Mouse (Mus musculus) neural tube, embryonic 14.5 days (tissue): ENCODE measurements around the gene Phkb. TPM values are rescaled to one million over a fixed set of nuclear protein-coding genes. Genes with fewer than 3 reads are reported as not detected.

ENCODE experiments used
- ATAC-seq: fragments of 200-750 bp; cut with Nextera tagmentation; 2 replicates; pipeline ENCODE4 v1.8.0; 2017; ENCODE audit warnings: low read depth, mild to moderate bottlenecking, moderate TSS enrichment, moderate library complexity
- H3K27ac ChIP-seq: fragments of 300-500 bp; sonication (generic); 2 replicates; pipeline ENCODE4 v1.5.1; 2014; ENCODE audit warnings: low read depth, mild to moderate bottlenecking, control low read depth, low read length, moderate library complexity, mixed read lengths
- H3K27me3 ChIP-seq: fragments of 300-500 bp; sonication (generic); 2 replicates; pipeline ENCODE4 v1.6.1; 2014; ENCODE audit warnings: low read length; ENCODE audit not compliant: control insufficient read depth, insufficient read depth
- H3K36me3 ChIP-seq: fragments of 300-500 bp; sonication (generic); 2 replicates; pipeline ENCODE4 v1.6.1; 2014; ENCODE audit warnings: low read length, mixed read lengths; ENCODE audit not compliant: control insufficient read depth, insufficient read depth
- H3K4me1 ChIP-seq: fragments of 300-500 bp; sonication (generic); 2 replicates; pipeline ENCODE4 v1.6.1; 2014; ENCODE audit warnings: low read length; ENCODE audit not compliant: control insufficient read depth, insufficient read depth
- H3K4me2 ChIP-seq: fragments of 300-500 bp; sonication (generic); 2 replicates; pipeline ENCODE4 v1.6.1; 2014; ENCODE audit warnings: mild to moderate bottlenecking, low read depth, low read length, control low read depth
- H3K4me3 ChIP-seq: fragments of 300-500 bp; sonication (generic); 2 replicates; pipeline ENCODE4 v1.5.1; 2014; ENCODE audit warnings: low read depth, low read length, control low read depth, mixed read lengths
- H3K9ac ChIP-seq: fragments of 300-500 bp; sonication (generic); replicated peaks from 2 replicates; pipeline ENCODE4 v1.6.1; 2014; ENCODE audit warnings: low read depth, mild to moderate bottlenecking, control low read depth, low read length, mixed read lengths
- H3K9me3 ChIP-seq: fragments of 300-500 bp; sonication (generic); 2 replicates; pipeline ENCODE4 v1.6.1; 2016; ENCODE audit warnings: low read length; ENCODE audit not compliant: control insufficient read depth
- WGBS: fragments of 180-500 bp; shearing (Covaris S2); extraction: QIAGEN DNeasy Blood & Tissue Kit; methylation state at CpG from one replicate; pipeline ENCODE4 v1.1.7; 2014; 5-methylcytosine and 5-hydroxymethylcytosine counted together
- polyA plus RNA-seq: library from polyadenylated mRNA; unstranded; fragments of >200 nt; fragmentation: Nextera tagmentation; extraction: Ambion mirVana; gene quantifications from 2 replicates; pipeline ENCODE4 v1.2.1, GENCODE M21; 2014

Gene Phkb
- polyA plus RNA-seq, 1 experiment from 2014 or later = 52.8 TPM

DNA sequence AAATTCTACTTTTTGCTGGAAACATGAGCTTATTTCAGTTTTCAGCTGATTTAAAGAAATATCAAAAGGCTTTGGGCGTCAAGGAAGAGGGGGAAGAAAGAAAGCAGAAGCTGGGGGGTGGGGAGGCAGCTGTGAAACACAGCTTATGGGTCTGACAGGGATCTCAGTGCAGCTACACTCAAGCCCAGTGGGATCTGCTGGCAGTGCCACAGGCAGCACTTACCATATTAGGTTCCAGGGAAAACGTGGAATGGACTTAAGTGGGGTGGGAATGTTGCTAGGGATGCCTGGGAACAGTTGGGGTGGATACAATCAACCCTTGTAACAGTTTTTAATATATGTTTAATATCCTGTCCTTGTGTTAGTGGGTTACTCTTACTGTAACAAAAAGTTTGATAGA lies 201.3 kb downstream of the Phkb start:
- Histone ChIP-seq H3K9me3 (no peaks in the 10 kb centered on the region), H3K27ac (no peak overlapping the region), H3K36me3 (no peaks in the 10 kb centered on the region), H3K27me3 (no peaks in the 10 kb centered on the region), H3K4me1 (no peaks in the 10 kb centered on the region), H3K9ac (no peak overlapping the region), H3K4me2 (no peak overlapping the region), H3K4me3 (no peak overlapping the region)
- ATAC-seq = no peak
- 25% methylated on average over 2 of the region's 2 CpGs for WGBS

- no peak for ATAC-seq
- no peaks in the 10 kb centered on the region for H3K36me3 ChIP-seq
- H3K9ac ChIP-seq = no peak overlapping the region
- no peak overlapping the region for H3K4me2 ChIP-seq
- WGBS = 93% methylated on average over 3 of the region's 3 CpGs
- H3K4me3 ChIP-seq = no peak overlapping the region
- no peaks in the 10 kb centered on the region for H3K9me3 ChIP-seq
- H3K4me1 ChIP-seq = no peaks in the 10 kb centered on the region
- H3K27ac ChIP-seq = no peak overlapping the region
- no peaks in the 10 kb centered on the region for H3K27me3 ChIP-seq
Measured at GRCm38 (mm10) chr8:86050882-86051281, 210.1 kb downstream of the Phkb start.

DNA sequence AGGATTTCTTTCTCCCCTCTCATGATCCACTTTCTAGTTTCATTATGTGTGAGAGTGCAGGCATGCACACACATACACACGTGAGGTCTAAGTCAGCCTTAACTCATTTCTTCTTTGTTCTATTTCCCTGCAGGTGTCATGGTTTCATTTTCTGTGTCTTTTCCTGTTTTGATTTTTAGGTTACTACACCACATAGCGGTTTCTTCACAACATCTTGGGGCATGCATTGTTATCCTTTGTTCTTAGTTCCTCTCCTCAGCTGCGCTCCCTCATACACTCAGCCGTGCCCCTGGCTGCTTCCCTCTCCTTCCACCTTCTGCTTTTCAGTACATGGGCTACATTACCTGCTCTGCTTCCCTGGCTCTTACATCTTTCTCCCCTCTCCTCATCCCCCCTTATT lies 211.2 kb downstream of the Phkb start:
- Histone ChIP-seq H3K4me1 (no peaks in the 10 kb centered on the region), H3K9me3 (no peaks in the 10 kb centered on the region), H3K27me3 (no peaks in the 10 kb centered on the region), H3K4me2 (no peak overlapping the region), H3K9ac (no peak overlapping the region), H3K4me3 (no peak overlapping the region), H3K36me3 (no peaks in the 10 kb centered on the region), H3K27ac (no peak overlapping the region)
- 90% methylated on average over 4 of the region's 4 CpGs for WGBS
- no peak for ATAC-seq

DNA sequence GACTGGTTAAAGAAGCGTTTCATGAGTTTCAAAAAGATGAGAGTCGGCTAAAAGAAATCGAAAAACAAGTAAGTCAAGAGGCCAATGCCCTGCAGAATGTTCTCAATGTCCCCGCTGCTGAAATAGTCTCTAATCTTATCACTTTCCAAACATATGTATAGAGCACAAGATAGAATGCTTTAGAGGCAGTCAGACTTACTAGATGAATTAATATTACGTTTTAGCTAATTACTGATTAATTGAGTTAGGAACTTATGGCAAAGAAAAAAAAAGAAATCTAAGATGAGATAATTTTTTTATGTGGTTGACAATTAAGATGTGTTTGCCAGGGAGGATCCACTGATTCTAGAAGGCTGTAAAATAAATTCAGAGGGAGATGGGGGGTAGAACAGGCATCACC lies 217.9 kb downstream of the Phkb start:
- H3K36me3 ChIP-seq = no peaks in the 10 kb centered on the region
- no peak overlapping the region for H3K27ac ChIP-seq
- no peaks in the 10 kb centered on the region for H3K27me3 ChIP-seq
- no peak overlapping the region for H3K4me2 ChIP-seq
- no peak overlapping the region for H3K9ac ChIP-seq
- 93% methylated on average over 5 of the region's 5 CpGs for WGBS
- no peaks in the 10 kb centered on the region for H3K9me3 ChIP-seq
- no peak overlapping the region for H3K4me3 ChIP-seq
- no peak for ATAC-seq
- H3K4me1 ChIP-seq = no peaks in the 10 kb centered on the region

- Histone ChIP-seq H3K9ac (no peak overlapping the region), H3K9me3 (no peaks in the 10 kb centered on the region), H3K27ac (no peak overlapping the region), H3K4me1 (no peaks in the 10 kb centered on the region), H3K27me3 (no peaks in the 10 kb centered on the region), H3K4me2 (no peak overlapping the region), H3K4me3 (no peak overlapping the region), H3K36me3 (no peaks in the 10 kb centered on the region)
- no peak for ATAC-seq
- WGBS = 59% methylated on average over 5 of the region's 5 CpGs
Measured at GRCm38 (mm10) chr8:86059130-86059529, 218.4 kb downstream of the Phkb start.

DNA sequence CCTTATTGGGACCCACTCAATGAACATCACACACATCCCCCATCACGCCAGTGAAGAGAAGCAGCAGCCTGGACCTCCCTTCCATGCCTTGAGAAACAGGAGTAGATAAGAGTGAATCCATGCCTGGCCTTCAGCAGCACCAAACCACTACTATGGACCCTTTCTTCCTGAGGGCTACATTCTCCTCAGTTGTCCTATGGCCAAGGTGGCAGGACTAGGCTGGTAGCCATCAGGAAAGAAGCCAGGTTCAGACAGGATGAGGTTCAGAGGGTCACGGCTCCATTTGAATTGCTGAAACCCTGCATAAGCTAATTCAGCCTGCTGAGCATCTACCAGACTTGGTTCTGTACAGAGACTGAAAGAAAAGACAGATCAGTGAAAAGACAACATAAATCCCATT lies 222.7 kb downstream of the Phkb start:
- no peaks in the 10 kb centered on the region for H3K27me3 ChIP-seq
- no peak for ATAC-seq
- WGBS = 91% methylated on average over 2 of the region's 2 CpGs

GRCm38 (mm10) chr8:86079433-86079832 lies 238.7 kb downstream of the Phkb start:
- ATAC-seq = no peak
- Histone ChIP-seq H3K4me3 (no peak overlapping the region), H3K27me3 (no peaks in the 10 kb centered on the region), H3K4me1 (no peaks in the 10 kb centered on the region), H3K4me2 (no peak overlapping the region), H3K27ac (no peak overlapping the region), H3K9me3 (no peaks in the 10 kb centered on the region), H3K9ac (no peak overlapping the region), H3K36me3 (no peaks in the 10 kb centered on the region)
- WGBS = 92% methylated on average over 1 of the region's 1 CpGs

More for the DNA sequence above, 222.7 kb downstream of the Phkb start:
- H3K27ac ChIP-seq = no peak overlapping the region
- H3K4me3 ChIP-seq = no peak overlapping the region
- H3K36me3 ChIP-seq = no peaks in the 10 kb centered on the region
- H3K4me2 ChIP-seq = no peak overlapping the region
- H3K9me3 ChIP-seq = no peaks in the 10 kb centered on the region
- H3K9ac ChIP-seq = no peak overlapping the region
- no peaks in the 10 kb centered on the region for H3K4me1 ChIP-seq

GRCm38 (mm10) chr8:86083346-86083745 lies 242.6 kb downstream of the Phkb start:
- Histone ChIP-seq H3K36me3 (no peaks in the 10 kb centered on the region), H3K4me2 (no peak overlapping the region), H3K9me3 (no peaks in the 10 kb centered on the region), H3K27ac (no peak overlapping the region), H3K9ac (no peak overlapping the region), H3K4me1 (no peaks in the 10 kb centered on the region), H3K27me3 (no peaks in the 10 kb centered on the region), H3K4me3 (no peak overlapping the region)
- no peak for ATAC-seq
- WGBS = 66% methylated on average over 4 of the region's 4 CpGs

GRCm38 (mm10) chr8:86086791-86087190 lies 246.0 kb downstream of the Phkb start:
- Histone ChIP-seq H3K27me3 (no peaks in the 10 kb centered on the region), H3K4me3 (no peak overlapping the region), H3K4me2 (no peak overlapping the region), H3K9me3 (no peaks in the 10 kb centered on the region), H3K36me3 (no peaks in the 10 kb centered on the region), H3K9ac (no peak overlapping the region), H3K27ac (no peak overlapping the region), H3K4me1 (no peaks in the 10 kb centered on the region)
- 92% methylated on average over 2 of the region's 2 CpGs for WGBS
- no peak for ATAC-seq

DNA sequence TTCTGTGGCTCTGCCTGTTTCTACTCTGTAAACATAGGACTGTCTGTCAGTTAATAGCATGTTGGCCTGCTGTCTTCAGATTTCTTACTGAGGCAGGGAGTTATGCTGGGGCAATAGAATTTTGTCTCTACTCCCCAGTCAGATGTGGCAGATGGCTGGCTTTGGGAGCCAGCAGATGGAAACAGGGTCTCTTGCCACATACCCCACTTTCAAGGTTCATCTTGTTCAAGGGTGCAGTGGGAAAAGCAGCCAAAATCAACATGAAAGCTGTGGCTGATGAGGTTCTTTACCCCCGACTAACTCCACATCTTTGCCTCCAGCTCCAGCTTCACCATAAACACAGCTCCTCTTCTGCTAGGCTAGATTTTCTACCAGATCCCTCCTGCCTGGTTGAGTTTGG lies 246.7 kb downstream of the Phkb start:
- H3K27ac ChIP-seq = no peak overlapping the region
- ATAC-seq = no peak

More for the DNA sequence above, 246.7 kb downstream of the Phkb start:
- Histone ChIP-seq H3K4me1 (no peaks in the 10 kb centered on the region), H3K27me3 (no peaks in the 10 kb centered on the region), H3K36me3 (no peaks in the 10 kb centered on the region), H3K9me3 (no peaks in the 10 kb centered on the region), H3K9ac (no peak overlapping the region), H3K4me2 (no peak overlapping the region), H3K4me3 (no peak overlapping the region)
- WGBS = 77% methylated on average over 1 of the region's 1 CpGs
